Mouse (Mus musculus) thymus, adult 2 months (tissue): ENCODE results near the gene Calb2.

Experiments
- CTCF ChIP-seq: fragments of 200-500 bp; IDR thresholded peaks from 2 replicates; pipeline ENCODE4 v1.5.1; 2012; ENCODE audit warnings: mild to moderate bottlenecking, control low read depth, low read length, moderate library complexity, borderline replicate concordance; ENCODE audit not compliant: control insufficient read depth, poor library complexity, insufficient read depth; ENCODE audit errors: extremely low read depth
- POLR2A ChIP-seq: fragments of 200-500 bp; IDR thresholded peaks from 2 replicates; pipeline ENCODE4 v1.6.1; 2012; ENCODE audit warnings: mild to moderate bottlenecking, low read length, control low read depth, moderate library complexity; ENCODE audit not compliant: control insufficient read depth, poor library complexity, insufficient read depth; ENCODE audit errors: extremely low read depth

DNA sequence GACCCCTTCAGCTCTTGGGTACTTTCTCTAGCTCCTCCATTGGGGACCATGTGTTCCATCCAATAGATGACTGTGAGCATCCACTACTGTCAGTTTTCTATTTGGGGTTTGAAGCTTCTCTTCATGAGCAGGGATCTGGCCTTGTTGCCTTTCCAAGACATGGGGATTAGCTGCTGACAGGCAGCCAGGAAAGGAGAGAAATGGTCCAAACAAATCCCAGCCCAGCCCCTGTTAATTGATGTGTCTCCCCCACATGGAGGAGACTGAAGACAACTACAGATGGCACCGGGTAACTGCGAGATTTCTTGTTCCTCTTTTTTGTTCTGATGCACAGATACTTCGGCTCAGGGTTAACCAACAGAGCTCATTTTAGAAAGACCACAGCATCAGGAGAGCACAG, 27.9 kb downstream of the Calb2 start:
- TF ChIP-seq CTCF (no peak), POLR2A (no peak)
